Mouse (Mus musculus) liver, adult 2 months (tissue): ENCODE measurements around the gene Tgfbr2. TPM values are rescaled to one million over a fixed set of nuclear protein-coding genes. Genes with fewer than 3 reads are reported as not detected.
A peak's percentile ranks its signal among the peaks of the same experiment; 100 is the strongest.

Source experiments
- DNase-seq: peaks from one replicate; pipeline ENCODE4 v3.0.0-alpha.2; 2011; ENCODE audit warnings: low read depth, low spot score; ENCODE audit errors: extremely low read depth
- H3K27ac ChIP-seq: fragments of 200-500 bp; replicated peaks from 2 replicates; pipeline ENCODE4 v1.5.1; 2012; ENCODE audit warnings: low read depth, mild to moderate bottlenecking, control low read depth, inconsistent platforms, low read length; ENCODE audit not compliant: insufficient read depth
- H3K27me3 ChIP-seq: fragments of 200-500 bp; 2 replicates; pipeline ENCODE4 v1.6.1; 2012; ENCODE audit warnings: mild to moderate bottlenecking, moderate library complexity, low read length, inconsistent platforms; ENCODE audit not compliant: control insufficient read depth, insufficient read depth
- H3K36me3 ChIP-seq: fragments of 200-500 bp; 2 replicates; pipeline ENCODE4 v1.6.1; 2012; ENCODE audit warnings: low read length, inconsistent platforms; ENCODE audit not compliant: control insufficient read depth, insufficient read depth
- H3K4me1 ChIP-seq: fragments of 200-500 bp; 2 replicates; pipeline ENCODE4 v1.6.1; 2011; ENCODE audit warnings: low read length; ENCODE audit not compliant: control insufficient read depth, insufficient read depth
- H3K4me3 ChIP-seq: fragments of 200-500 bp; 2 replicates; pipeline ENCODE4 v1.5.1; 2011; ENCODE audit warnings: low read depth, mild to moderate bottlenecking, control low read depth, low read length, moderate library complexity; ENCODE audit not compliant: insufficient read depth
- H3K79me2 ChIP-seq: fragments of 200-500 bp; 2 replicates; pipeline ENCODE4 v1.6.1; 2012; ENCODE audit warnings: inconsistent platforms, mild to moderate bottlenecking, low read length, moderate library complexity; ENCODE audit not compliant: control insufficient read depth, insufficient read depth
- H3K9ac ChIP-seq: fragments of 200-500 bp; 2 replicates; pipeline ENCODE4 v1.6.1; 2012; ENCODE audit warnings: low read depth, mild to moderate bottlenecking, control low read depth, inconsistent platforms, low read length
- CTCF ChIP-seq: fragments of 200-500 bp; IDR thresholded peaks from 2 replicates; pipeline ENCODE4 v1.5.1; 2011; ENCODE audit warnings: low read depth, low read length, control low read depth
- POLR2A ChIP-seq: fragments of 200-500 bp; IDR thresholded peaks from 2 replicates; pipeline ENCODE4 v1.6.1; 2011; ENCODE audit warnings: low read length, control low read depth; ENCODE audit not compliant: insufficient read depth; ENCODE audit errors: extremely low read depth
- whole genome bisulfite sequencing: fragments of 180-500 bp; shearing (Covaris S2); methylation state at CpG from one replicate; pipeline ENCODE4 v1.1.7; 2018; 5-methylcytosine and 5-hydroxymethylcytosine counted together
- polyA plus RNA-seq: library from polyadenylated mRNA; depleted of rRNA; stranded (reverse); fragments of >200 nt; gene quantifications from 2 replicates; pipeline ENCODE4 v1.2.3, GENCODE M21; 2012; rRNA removed
- total RNA-seq: library from RNA; depleted of rRNA; stranded (reverse); fragments of >200 nt; gene quantifications from 2 replicates; pipeline ENCODE4 v1.2.3, GENCODE M21; 2014; rRNA removed

Tgfbr2 gene
- 8.3 and 10.3 TPM in 2 replicates for total RNA-seq
- polyA plus RNA-seq: 5.7 and 8.2 TPM in 2 replicates

GRCm38 (mm10) chr9:116174481-116175461 lies at the start of gene Tgfbr2:
Gene Tgfbr2 (minus strand): TSS chr9:116175360.
- peak; percentile 67 for DNase-seq
- Histone ChIP-seq H3K9ac (peak within 1 kb of the TSS; percentile 96), H3K4me3 (peak within 1 kb of the TSS; percentile 96), H3K27ac (peak within 1 kb of the TSS; percentile 86), H3K4me1 (peaks cover 26% of the 10 kb centered on the region), H3K79me2 (peaks cover 22% of the 10 kb centered on the region), H3K36me3 (no peaks in the 10 kb centered on the region), H3K27me3 (no peaks in the 10 kb centered on the region)
- 1% methylated on average over 90 of the region's 90 CpGs for WGBS
- TF ChIP-seq CTCF (no peak), POLR2A (peak; percentile 51)

DNA sequence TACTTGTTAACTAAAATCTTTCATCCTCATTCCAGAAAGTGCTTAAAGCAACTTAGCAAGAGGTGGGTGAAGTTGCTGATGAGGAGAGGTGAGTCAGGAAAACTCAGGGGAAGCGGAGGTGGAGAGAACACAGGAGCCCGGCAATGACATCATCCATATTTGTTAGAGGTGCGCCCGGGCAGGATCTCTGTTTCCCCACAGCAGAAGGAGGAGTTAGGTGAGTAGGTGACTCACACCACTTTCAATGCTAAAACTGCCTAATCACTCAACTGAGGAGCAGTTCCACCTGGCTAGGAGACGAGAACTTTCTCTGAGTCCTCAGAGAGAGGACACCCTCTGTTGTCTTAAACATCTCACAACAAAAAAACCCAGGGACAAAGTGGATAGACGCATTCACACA lies 48.2 kb upstream of the Tgfbr2 start:
- WGBS: 46% methylated on average over 6 of the region's 6 CpGs
- no peak overlapping the region for H3K4me3 ChIP-seq
- H3K79me2 ChIP-seq: no peaks in the 10 kb centered on the region
- H3K27me3 ChIP-seq: peaks cover 3% of the 10 kb centered on the region; the same call in 1 of the 2 replicates
- H3K27ac ChIP-seq: no peak overlapping the region
- peaks cover 3% of the 10 kb centered on the region; the same call in 1 of the 2 replicates for H3K4me1 ChIP-seq
- H3K9ac ChIP-seq: no peak overlapping the region
- DNase-seq: no peak
- H3K36me3 ChIP-seq: no peaks in the 10 kb centered on the region
- TF ChIP-seq CTCF (no peak), POLR2A (no peak)

DNA sequence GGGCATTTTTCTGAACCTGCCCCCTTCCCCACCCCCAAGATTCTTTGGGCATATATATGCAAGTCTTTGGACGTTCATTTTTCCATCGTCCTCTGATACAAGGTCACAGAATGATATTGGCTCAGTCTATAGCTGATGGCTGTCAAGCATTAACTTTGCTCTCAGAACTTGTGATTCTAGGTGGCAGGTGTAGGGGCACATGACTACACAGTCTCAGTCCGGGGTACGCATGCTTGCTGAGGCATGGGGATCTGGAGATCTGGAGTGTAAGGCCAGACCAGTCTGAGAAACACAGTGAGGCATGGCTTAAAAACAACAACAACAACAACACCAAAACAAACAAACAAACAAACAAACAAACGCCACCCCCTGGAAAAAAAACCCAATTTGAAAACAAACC lies 47.5 kb upstream of the Tgfbr2 start:
- Histone ChIP-seq H3K27ac (no peak overlapping the region), H3K4me3 (no peak overlapping the region), H3K9ac (no peak overlapping the region), H3K79me2 (no peaks in the 10 kb centered on the region), H3K27me3 (no peaks in the 10 kb centered on the region), H3K4me1 (no peaks in the 10 kb centered on the region), H3K36me3 (no peaks in the 10 kb centered on the region)
- DNase-seq: no peak
- TF ChIP-seq POLR2A (no peak), CTCF (no peak)
- 83% methylated on average over 5 of the region's 5 CpGs for WGBS

GRCm38 (mm10) chr9:116222000-116222399 lies 46.8 kb upstream of the Tgfbr2 start:
- no peak overlapping the region for H3K27ac ChIP-seq
- no peak for TF ChIP-seq POLR2A
- TF ChIP-seq CTCF: no peak
- H3K36me3 ChIP-seq: no peaks in the 10 kb centered on the region
- no peak overlapping the region for H3K9ac ChIP-seq
- H3K4me1 ChIP-seq: no peaks in the 10 kb centered on the region
- DNase-seq: no peak
- H3K79me2 ChIP-seq: no peaks in the 10 kb centered on the region
- H3K4me3 ChIP-seq: no peak overlapping the region
- 80% methylated on average over 11 of the region's 11 CpGs for WGBS
- H3K27me3 ChIP-seq: no peaks in the 10 kb centered on the region

GRCm38 (mm10) chr9:116221565-116221964 lies 46.4 kb upstream of the Tgfbr2 start:
- H3K27ac ChIP-seq: no peak overlapping the region
- no peaks in the 10 kb centered on the region for H3K36me3 ChIP-seq
- no peak overlapping the region for H3K4me3 ChIP-seq
- 87% methylated on average over 6 of the region's 6 CpGs for WGBS
- H3K9ac ChIP-seq: no peak overlapping the region
- DNase-seq: no peak
- no peak for TF ChIP-seq CTCF
- TF ChIP-seq POLR2A: no peak
- H3K79me2 ChIP-seq: no peaks in the 10 kb centered on the region
- H3K4me1 ChIP-seq: no peaks in the 10 kb centered on the region
- H3K27me3 ChIP-seq: no peaks in the 10 kb centered on the region

DNA sequence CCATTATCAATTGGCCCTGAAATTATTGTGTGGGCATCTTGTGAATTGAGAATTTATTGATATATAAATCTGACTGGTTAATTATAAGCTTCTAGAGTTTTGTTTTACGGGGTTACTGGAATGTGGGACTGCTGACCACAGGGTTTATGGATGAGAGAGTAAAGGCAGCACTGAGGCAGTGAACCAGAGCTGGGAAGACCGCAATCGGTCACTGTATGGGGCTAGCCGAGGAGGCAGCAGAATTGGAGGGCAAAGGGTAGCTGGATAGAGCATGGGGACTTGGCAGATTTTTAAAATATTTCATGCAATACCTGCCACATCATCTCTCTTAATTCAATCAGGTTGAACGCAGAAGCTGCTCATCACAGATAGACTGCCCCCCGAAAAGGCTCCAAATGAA lies 45.5 kb upstream of the Tgfbr2 start:
- no peaks in the 10 kb centered on the region for H3K4me1 ChIP-seq
- H3K79me2 ChIP-seq: no peaks in the 10 kb centered on the region
- no peak overlapping the region for H3K4me3 ChIP-seq
- no peak overlapping the region for H3K27ac ChIP-seq
- H3K27me3 ChIP-seq: no peaks in the 10 kb centered on the region
- no peaks in the 10 kb centered on the region for H3K36me3 ChIP-seq
- 96% methylated on average over 6 of the region's 6 CpGs for WGBS
- TF ChIP-seq POLR2A: no peak
- TF ChIP-seq CTCF: no peak
- H3K9ac ChIP-seq: no peak overlapping the region
- DNase-seq: no peak
